Mouse (Mus musculus) cerebellum, postnatal 10 days (tissue): Measurements from ENCODE around the gene Vmn1r130.
"Not testable (repeated sequence)": the region's sequence is repeated elsewhere in the genome, so short reads cannot be mapped to it uniquely, and the experiment has no call there.

Source experiments
- DNase-seq, 2 experiments: peaks; one replicate each; pipeline ENCODE4 v3.0.0; 2021; ENCODE audit warnings: mixed read lengths in 2 of 2

The Vmn1r130 gene

DNA sequence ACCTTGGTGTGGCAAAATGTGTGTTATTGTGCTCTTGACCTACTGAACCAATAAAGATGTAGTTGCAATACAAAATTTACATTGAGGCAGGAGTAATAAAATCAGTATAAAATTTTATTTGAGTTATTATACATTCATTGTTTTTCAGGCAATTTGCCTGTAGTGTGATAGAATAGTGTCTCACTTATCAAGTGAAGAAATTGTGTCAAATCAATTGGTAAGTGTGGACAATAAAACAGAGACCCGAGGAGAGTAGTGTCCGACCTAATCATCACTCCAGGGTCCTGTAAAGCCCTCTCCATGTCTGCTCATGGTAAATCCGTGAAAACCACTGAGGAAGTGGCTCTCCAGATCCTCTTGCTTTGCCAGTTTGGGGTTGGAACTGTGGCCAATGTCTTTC lies at the start of gene Vmn1r130:
TSS of gene Vmn1r130 (plus strand) at position 301 of the 400 bp plus-strand sequence.
- DNase-seq = not testable (repeated sequence)

DNA sequence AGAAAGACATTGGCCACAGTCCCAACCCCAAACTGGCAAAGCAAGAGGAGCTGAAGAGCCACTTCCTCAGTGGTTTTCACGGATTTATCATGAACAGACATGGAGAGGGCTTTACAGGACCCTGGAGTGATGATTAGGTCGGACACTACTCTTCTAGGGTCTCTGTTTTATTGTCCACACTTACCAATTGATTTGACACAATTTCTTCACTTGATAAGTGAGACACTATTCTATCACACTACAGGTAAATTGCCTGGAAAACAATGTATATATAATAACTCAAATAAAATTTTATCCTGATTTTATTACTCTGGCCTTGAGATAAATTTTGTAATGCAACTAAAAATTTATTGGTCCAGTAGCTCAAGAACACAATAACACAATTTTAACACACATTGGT lies 34.4 kb downstream of the Vmn1r130 start, which contains the start of gene Vmn1r131:
TSS of gene Vmn1r131 (minus strand) at position 101 of the 400 bp plus-strand sequence.
- not testable (repeated sequence) for DNase-seq
